Mouse (Mus musculus): ENCODE data around the gene Nup62cl. TPM values are rescaled to one million over a fixed set of nuclear protein-coding genes. Genes with fewer than 3 reads are reported as not detected.

Gene Nup62cl
- 10 to 100 TPM in 1 of 2 experiments, 1 to 10 TPM in 1; 5.5 to 13.4 TPM for total RNA-seq (2021)
- long read RNA-seq, experiment 1, partial matches to known transcripts = 1 of 5 reads
- long read RNA-seq, experiment 1, other reads (novel, unspliced or antisense) = 1 of 5 reads
- long read RNA-seq, experiment 2 = 0 reads

- DNase-seq (ENCODE audit: low spot score in 2 of 2) = peak; percentile 34 to 43
Observed at GRCm38 (mm10) chrX:140062135-140062975, at the start of gene Nup62cl, which contains the start of gene Pih1h3b. Nup62cl (minus strand) TSS chrX:140062712. Pih1h3b (plus strand) TSS chrX:140062879.

- no peak for DNase-seq (ENCODE audit: low spot score in 2 of 2)
Observed at GRCm38 (mm10) chrX:140094066-140094465, 31.6 kb upstream of the Nup62cl start.

GRCm38 (mm10) chrX:140082535-140082934, 20.0 kb upstream of the Nup62cl start:
- DNase-seq (ENCODE audit: low spot score in 2 of 2) = no peak

GRCm38 (mm10) chrX:140060886-140061874, 1.3 kb downstream of the Nup62cl start:
- DNase-seq (ENCODE audit: low spot score in 2 of 2) = peak; percentile 3 to 18

- DNase-seq (ENCODE audit: low spot score in 2 of 2) = no peak
Observed at GRCm38 (mm10) chrX:139998691-139999065, 63.8 kb downstream of the Nup62cl start.

GRCm38 (mm10) chrX:139997740-139998690, 64.5 kb downstream of the Nup62cl start, which contains the start of gene Rbm41:
Rbm41 (minus strand) TSS chrX:139998595.
- peak; percentile 17 to 22 for DNase-seq (ENCODE audit: low spot score in 2 of 2)

GRCm38 (mm10) chrX:139982115-139982514, 80.4 kb downstream of the Nup62cl start:
- DNase-seq (ENCODE audit: low spot score in 2 of 2) = no peak

Other genes with a start within 250 kb of the Nup62cl start
- gene Morc4, start 191.0 kb downstream of the Nup62cl start, total RNA-seq (2021) = 10 to 100 TPM in 1 of 2 experiments, 1 to 10 TPM in 1; 6.4 to 15.8 TPM
- gene Rbm41, start 64.1 kb downstream of the Nup62cl start, total RNA-seq (2021) = 1 to 10 TPM; 5.0 to 7.2 TPM
- not detected for gene Pih1h3b, start 167 bp upstream of the Nup62cl start, total RNA-seq (2021)

Measured in adrenal gland, adult 18-20 months (tissue).